33 mouse cellular contexts compared by ENCODE assay signal in the genomic region with DNA sequence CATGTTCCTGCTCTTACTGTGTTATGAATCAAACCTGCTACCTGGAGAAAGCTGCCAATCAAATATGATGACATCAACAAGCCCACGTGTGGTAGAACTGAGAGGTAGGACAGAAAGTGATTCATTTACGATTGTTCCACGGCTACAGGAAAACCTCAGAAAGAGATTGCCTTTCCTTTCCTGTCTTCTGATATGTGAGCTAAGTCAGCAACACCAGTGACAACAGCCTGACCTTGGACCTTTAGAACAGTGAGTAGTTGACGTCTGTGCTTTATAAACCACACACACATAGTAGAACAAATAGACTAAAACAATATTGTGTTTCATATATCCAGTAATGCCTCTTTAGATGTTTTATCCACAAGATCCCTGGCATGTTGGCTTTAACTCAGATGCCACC. TPM values are rescaled to one million over a fixed set of nuclear protein-coding genes. Genes with fewer than 3 reads are reported as not detected.
"Had no signal": no experiment of that assay in that cellular context is flagged by ENCODE, and none has a peak within 500 bp of the region (broad histone marks: within the 10 kb centered on the region; RNA-seq: fewer than 3 reads in every experiment).

No protein-coding gene starts in this region.

- ATAC-seq: hindbrain, postnatal 0 days; inflammation-experienced regulatory T-cells, adult 6 months; intestine, embryonic 16.5 days had no signal

- DNase-seq: gastrocnemius, adult 2 months; gastrocnemius, postnatal 10 days; gastrocnemius, postnatal 25 days; heart, adult 11 months; heart, adult 2 months; heart, postnatal 14 days; heart, postnatal 36 days; kidney, adult 18-20 months; kidney, adult 8-10 months; kidney, postnatal 14 days; kidney, postnatal 4 days; liver; liver, embryonic 13.5 days had no signal

- H3K27ac ChIP-seq: gastrocnemius, adult 2 months; heart, adult 2 months; heart, embryonic 13.5 days; heart, embryonic 15.5 days; hindbrain, embryonic 13.5 days; hindbrain, embryonic 15.5 days; hindbrain, postnatal 0 days; kidney, embryonic 15.5 days; kidney, postnatal 0 days; layer of hippocampus, adult 2 months; left cerebral cortex, adult 2 months; limb, embryonic 10.5 days; limb, embryonic 12.5 days; liver, embryonic 13.5 days; liver, embryonic 15.5 days had no signal

- H3K27me3 ChIP-seq: heart, embryonic 15.5 days; hindbrain, embryonic 13.5 days; hindbrain, embryonic 15.5 days; kidney, embryonic 15.5 days; liver, embryonic 13.5 days; liver, embryonic 15.5 days had no signal

- H3K4me1 ChIP-seq: heart, embryonic 13.5 days; heart, embryonic 15.5 days; hindbrain, embryonic 13.5 days; hindbrain, embryonic 15.5 days; kidney, embryonic 15.5 days; limb, embryonic 10.5 days; limb, embryonic 12.5 days; liver, embryonic 13.5 days; liver, embryonic 15.5 days had no signal

- H3K36me3 ChIP-seq: heart, embryonic 13.5 days; heart, embryonic 15.5 days; hindbrain, embryonic 13.5 days; hindbrain, embryonic 15.5 days; kidney, embryonic 15.5 days; limb, embryonic 10.5 days; limb, embryonic 12.5 days; liver, embryonic 13.5 days; liver, embryonic 15.5 days had no signal

- H3K4me3 ChIP-seq: gastrocnemius, adult 2 months; heart, adult 2 months; heart, embryonic 13.5 days; heart, embryonic 15.5 days; hindbrain, embryonic 13.5 days; hindbrain, embryonic 15.5 days; kidney, embryonic 15.5 days; layer of hippocampus, adult 2 months; left cerebral cortex, adult 2 months; limb, embryonic 10.5 days; limb, embryonic 12.5 days; liver, embryonic 13.5 days; liver, embryonic 15.5 days had no signal

- H3K4me2 ChIP-seq: heart, embryonic 11.5 days; heart, embryonic 13.5 days; heart, embryonic 15.5 days; hindbrain, embryonic 13.5 days; hindbrain, embryonic 15.5 days; kidney, embryonic 15.5 days; limb, embryonic 12.5 days; liver, embryonic 11.5 days; liver, embryonic 13.5 days; liver, embryonic 15.5 days had no signal

- H3K9ac ChIP-seq: heart, embryonic 13.5 days; heart, embryonic 15.5 days; hindbrain, embryonic 13.5 days; hindbrain, embryonic 15.5 days; kidney, embryonic 15.5 days; limb, embryonic 12.5 days; liver, embryonic 13.5 days; liver, embryonic 15.5 days had no signal

- H3K9me3 ChIP-seq: heart, embryonic 13.5 days; heart, embryonic 15.5 days; hindbrain, embryonic 13.5 days; hindbrain, embryonic 15.5 days; kidney, embryonic 15.5 days; limb, embryonic 10.5 days; limb, embryonic 12.5 days; liver, embryonic 13.5 days; liver, embryonic 15.5 days had no signal

RNA-seq across cellular contexts. Expression of a gene that starts 11.2 kb away (rescaled TPM):
- total RNA-seq: gastrocnemius, adult 2 months; gastrocnemius, postnatal 10 days; gastrocnemius, postnatal 25 days; gastrocnemius, postnatal 4 days; heart, adult 2 months; heart, postnatal 14 days; heart, postnatal 36 days; hematopoietic stem cell, adult 5-6 weeks; hindbrain, postnatal 0 days had no signal
- polyA plus RNA-seq: heart, postnatal 0 days; hindbrain, embryonic 13.5 days; hindbrain, embryonic 15.5 days; inflammation-experienced regulatory T-cells, adult 6 months; liver, embryonic 13.5 days; liver, embryonic 15.5 days had no signal

RNA-seq across cellular contexts. Expression of a gene that starts 25.6 kb away (rescaled TPM):
- total RNA-seq: hematopoietic stem cell, adult 5-6 weeks; hindbrain, postnatal 0 days had no signal
- polyA plus RNA-seq: heart, adult 2 months; limb, embryonic 14.5 days had no signal
